Mouse (Mus musculus): ENCODE measurements at regions not wholly inside any gene's neighbourhood (a gene's known extent, or its start where the extent isn't known, plus 50 kb on each side); places are given as distances from the start of the nearest gene placed in this dataset.

- no peak for DNase-seq (ENCODE audit: extremely low spot score in 1 of 2, low spot score in 1 of 2)
Measured at GRCm38 (mm10) chr14:25310671-25311151, 148.3 kb upstream of the Zmiz1 start.

- no peak for DNase-seq (ENCODE audit: extremely low spot score in 1 of 2, low spot score in 1 of 2)
Measured at GRCm38 (mm10) chr14:25311475-25311874, 147.5 kb upstream of the Zmiz1 start.

DNA sequence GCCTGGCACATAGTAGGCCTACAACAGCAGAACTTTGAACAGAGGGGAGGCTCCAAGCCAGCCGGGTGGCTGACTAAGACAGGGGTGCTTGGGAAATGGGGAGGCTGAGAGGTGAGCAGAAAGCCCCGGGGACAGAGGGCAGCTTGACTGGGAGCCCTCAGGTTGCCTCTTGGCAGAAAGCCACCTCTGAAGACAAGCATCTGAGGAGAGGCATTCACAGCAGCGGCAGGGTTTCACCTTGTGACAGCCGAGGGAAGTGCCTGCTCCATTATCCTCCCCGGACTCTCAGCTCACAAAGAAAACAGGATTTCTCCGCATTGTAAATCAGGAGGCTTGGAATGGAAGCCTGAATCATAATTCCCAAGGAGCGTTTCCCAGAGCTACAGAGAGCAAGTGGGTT lies 146.8 kb upstream of the Zmiz1 start:
- no peak for DNase-seq (ENCODE audit: extremely low spot score in 1 of 2, low spot score in 1 of 2)

- peak in 1 of 2 experiments; percentile 56 for DNase-seq (ENCODE audit: extremely low spot score in 1 of 2, low spot score in 1 of 2)
Measured at GRCm38 (mm10) chr14:25312814-25313426, 146.1 kb upstream of the Zmiz1 start.

GRCm38 (mm10) chr14:25313693-25314240 lies 145.2 kb upstream of the Zmiz1 start:
- DNase-seq (ENCODE audit: extremely low spot score in 1 of 2, low spot score in 1 of 2), result no peak

- no peak for DNase-seq (ENCODE audit: extremely low spot score in 1 of 2, low spot score in 1 of 2)
Measured at GRCm38 (mm10) chr14:25316491-25316890, 142.5 kb upstream of the Zmiz1 start.

GRCm38 (mm10) chr14:25317680-25318471 lies 141.1 kb upstream of the Zmiz1 start:
- peak; percentile 76 to 84 for DNase-seq (ENCODE audit: extremely low spot score in 1 of 2, low spot score in 1 of 2)

DNA sequence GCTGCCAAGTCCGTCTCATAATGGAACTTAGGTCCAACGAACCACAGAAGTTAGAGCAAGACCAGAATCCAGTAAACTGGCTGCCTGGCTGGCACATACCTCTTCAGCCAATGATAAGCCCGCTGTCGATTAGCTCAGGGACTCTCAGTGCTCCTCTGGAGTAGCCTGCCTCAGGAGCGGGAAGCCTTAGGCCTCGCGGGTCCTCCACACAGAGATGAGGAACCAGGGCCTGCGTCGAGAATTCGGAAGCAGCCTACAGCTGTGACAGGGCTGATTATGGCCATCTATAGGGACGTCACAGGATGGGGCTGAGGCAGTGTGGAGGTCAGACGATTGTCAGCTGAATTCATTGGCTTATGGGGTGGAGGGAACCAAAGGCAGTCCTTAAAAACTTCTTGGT lies 140.1 kb upstream of the Zmiz1 start:
- no peak for DNase-seq (ENCODE audit: extremely low spot score in 1 of 2, low spot score in 1 of 2)

DNA sequence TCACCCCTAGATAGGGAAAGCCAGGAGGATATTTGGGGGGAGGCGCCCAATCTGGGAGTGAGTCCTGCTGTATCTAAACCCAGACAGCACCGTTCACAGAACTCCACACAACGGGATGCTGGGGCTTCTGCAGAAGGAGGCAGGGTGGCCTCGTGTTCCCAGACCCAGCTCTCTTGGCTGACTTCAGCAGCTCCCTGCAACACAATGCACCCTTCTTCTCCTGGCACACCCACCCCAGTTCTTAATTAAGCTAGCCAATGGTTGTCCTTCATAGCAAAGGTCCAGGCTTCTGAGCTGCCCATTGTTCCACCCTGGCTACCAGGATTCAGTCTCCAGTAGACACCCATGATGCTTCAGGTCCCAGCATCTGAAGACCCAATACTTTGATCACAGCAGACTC lies 138.8 kb upstream of the Zmiz1 start:
- peak; percentile 28 to 49 for DNase-seq (ENCODE audit: extremely low spot score in 1 of 2, low spot score in 1 of 2)

- no peak for DNase-seq (ENCODE audit: extremely low spot score in 1 of 2, low spot score in 1 of 2)
Measured at GRCm38 (mm10) chr14:25323542-25324484, 135.2 kb upstream of the Zmiz1 start.

- DNase-seq (ENCODE audit: extremely low spot score in 1 of 2, low spot score in 1 of 2), result no peak
Measured at GRCm38 (mm10) chr14:25325887-25326286, 133.1 kb upstream of the Zmiz1 start.

DNA sequence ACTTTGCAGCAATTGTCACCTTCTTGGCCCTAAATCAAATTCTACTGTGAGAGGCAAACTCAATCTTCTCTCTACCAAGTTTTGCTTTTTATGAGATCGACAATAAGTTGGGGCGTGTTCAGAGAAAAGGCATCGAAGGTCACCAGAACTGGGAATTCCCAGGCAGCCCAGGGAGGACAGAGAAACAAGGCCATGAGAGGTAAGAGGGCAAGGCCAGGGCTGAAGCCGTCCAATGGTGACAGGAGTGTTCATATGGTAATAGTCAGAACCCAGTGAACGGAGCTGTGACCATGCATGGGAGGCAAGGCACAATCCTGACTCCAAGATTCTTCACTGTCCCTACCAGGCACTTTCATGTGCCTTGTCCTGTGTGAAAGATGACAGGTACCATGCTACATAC lies 130.8 kb upstream of the Zmiz1 start:
- no peak for DNase-seq (ENCODE audit: extremely low spot score in 1 of 2, low spot score in 1 of 2)

GRCm38 (mm10) chr14:25334186-25334585 lies 124.8 kb upstream of the Zmiz1 start:
- DNase-seq (ENCODE audit: extremely low spot score in 1 of 2, low spot score in 1 of 2), result no peak

DNA sequence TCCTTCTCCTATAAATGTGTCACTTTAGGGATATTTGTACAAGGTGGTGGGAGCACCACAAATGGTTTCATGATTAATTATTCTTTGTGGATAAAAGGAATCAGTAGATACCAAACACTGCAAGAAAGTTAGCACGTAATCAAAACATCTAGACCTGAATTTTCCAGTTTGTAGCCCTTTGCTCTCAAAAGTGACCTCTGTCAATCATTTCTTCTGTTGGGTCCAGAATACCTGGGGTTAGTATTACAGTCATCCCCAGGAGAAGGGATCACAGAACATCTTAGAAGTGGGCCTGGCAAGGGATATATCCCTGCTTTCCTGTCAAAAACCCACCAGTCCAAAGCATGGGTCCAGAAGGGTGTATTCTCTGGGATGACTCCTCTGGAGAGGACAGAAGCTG lies 122.1 kb upstream of the Zmiz1 start:
- DNase-seq (ENCODE audit: extremely low spot score in 1 of 2, low spot score in 1 of 2), result no peak

DNA sequence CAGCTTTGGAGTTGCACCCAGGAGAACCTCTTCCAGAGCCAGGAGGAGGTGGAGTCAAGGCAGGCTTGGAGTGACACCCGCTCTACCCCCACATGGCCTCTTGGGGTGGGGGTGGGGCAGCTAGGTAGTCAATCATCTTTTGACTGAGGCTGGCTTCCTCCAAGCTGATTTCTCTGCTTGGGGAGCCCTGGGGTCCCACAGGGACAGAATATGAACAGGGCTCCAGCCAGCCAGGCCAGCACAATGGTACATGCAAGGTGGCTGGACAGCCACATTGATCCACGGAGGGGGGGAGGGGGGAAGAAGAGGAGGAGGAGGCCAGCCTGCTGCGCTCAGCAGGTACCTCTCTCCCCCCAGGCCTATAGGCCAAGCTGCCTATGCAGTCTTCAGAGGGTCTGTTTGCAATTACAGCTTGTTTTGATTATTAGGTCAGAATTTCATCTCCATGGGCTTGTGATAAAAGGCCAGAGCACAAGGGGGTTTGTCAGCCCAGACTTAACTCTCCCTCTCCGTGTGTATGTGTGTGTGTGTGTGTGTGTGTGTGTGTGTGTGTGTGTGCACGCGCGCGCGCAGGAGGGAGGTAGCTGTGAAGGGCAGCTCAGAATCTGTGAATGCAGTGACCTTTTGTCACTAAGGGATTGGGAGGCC lies 120.5 kb upstream of the Zmiz1 start:
- DNase-seq (ENCODE audit: extremely low spot score in 1 of 2, low spot score in 1 of 2), result no peak

DNA sequence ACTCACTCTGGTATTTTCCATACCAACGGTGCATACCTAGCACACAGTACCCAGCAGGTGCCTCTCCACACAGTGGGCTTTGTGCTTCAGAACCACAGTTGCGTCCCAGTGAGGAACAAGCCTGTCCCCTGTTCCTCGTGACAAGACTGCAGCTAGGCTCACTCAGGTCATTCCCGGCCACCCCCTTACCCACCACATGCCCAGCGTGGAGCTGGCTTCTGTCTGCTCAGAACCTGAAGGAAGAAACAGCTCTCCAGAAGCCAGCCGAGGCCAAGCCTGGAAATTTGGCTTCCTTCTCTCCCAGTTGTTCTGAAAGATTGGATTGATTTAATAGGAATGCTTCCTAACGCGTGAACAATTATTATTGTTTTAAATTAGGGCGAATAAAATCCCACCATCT lies 118.1 kb upstream of the Zmiz1 start:
- no peak for DNase-seq (ENCODE audit: extremely low spot score in 1 of 2, low spot score in 1 of 2)

- DNase-seq (ENCODE audit: extremely low spot score in 1 of 2, low spot score in 1 of 2), result no peak
Measured at GRCm38 (mm10) chr14:25341848-25342427, 117.0 kb upstream of the Zmiz1 start.

DNA sequence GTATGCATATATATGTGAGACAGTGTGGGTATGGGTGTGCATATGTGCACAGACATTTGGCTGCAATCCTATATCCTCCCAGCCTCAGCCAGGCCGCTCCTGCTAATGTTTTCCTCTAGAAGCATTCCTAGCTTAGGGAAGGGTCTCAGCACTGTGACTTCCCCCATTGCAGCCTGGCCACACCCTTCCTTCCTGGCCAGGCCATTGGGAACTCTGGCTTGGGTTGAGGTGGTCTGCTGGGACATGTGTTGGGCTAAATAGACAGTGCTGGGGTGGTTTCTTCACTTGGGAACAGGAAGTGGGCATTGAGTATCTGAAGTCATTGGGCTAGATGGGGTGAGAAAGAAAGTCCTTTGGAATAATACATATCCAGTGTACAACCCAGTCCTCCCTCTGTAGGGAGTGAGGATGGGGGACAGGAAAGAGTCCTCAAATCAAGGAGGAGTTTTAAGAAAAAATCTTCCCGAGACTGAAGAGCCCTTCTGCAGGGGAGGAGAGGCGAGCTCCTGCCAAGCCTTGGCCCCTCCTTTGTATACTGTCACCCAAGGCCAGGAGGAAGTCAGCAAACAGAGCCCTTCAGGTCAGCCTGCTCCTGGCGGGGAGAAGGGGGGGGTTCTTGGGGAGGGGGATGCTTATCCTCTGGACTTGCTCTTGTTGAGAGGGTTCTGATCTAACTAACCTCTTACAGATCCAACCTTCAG lies 116.0 kb upstream of the Zmiz1 start:
- DNase-seq (ENCODE audit: extremely low spot score in 1 of 2, low spot score in 1 of 2), result no peak

DNA sequence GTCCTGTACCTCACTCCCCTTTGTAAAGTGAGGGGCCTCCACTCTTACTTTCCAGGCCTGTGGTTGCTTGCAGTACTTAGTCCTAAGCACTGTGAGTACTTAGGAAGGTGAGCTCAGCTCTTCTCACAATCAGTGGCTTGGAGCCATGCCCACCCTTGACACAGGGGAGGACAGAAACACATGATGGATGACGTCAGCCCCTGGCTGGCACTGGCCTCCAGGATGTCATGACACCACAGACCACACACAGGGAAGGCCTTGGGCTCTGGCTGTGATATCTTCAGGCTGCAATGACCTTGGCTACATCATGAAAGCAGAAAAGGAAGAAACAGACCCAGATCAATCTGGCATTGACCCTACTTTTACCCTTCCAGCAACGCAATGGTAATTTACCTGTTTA lies 113.0 kb upstream of the Zmiz1 start:
- DNase-seq (ENCODE audit: extremely low spot score in 1 of 2, low spot score in 1 of 2), result no peak
